Mouse (Mus musculus): ENCODE results near the gene Saa3.

- TF ChIP-seq ZNF384 (IDR thresholded peaks at IDR 0.05; ENCODE audit: low read depth, low read length) = no peak
- no peak for TF ChIP-seq CHD2 (IDR thresholded peaks at IDR 0.05; ENCODE audit: low read depth, low read length)
- no peak for TF ChIP-seq ZC3H11A (IDR thresholded peaks at IDR 0.05; ENCODE audit: borderline replicate concordance, low read depth, low read length)
These were observed 38.6 kb downstream of the Saa3 start for GRCm38 (mm10) chr7:46676808-46677360.

All from ES-E14 (cell line).